Mouse (Mus musculus) embryo, embryonic 11.5 days (tissue): ENCODE data around the gene Lrrn2.
"Not testable (repeated sequence)": the region's sequence is repeated elsewhere in the genome, so short reads cannot be mapped to it uniquely, and the experiment has no call there.

Experiments
- DNase-seq: peaks from one replicate; pipeline ENCODE4 v3.0.0-alpha.2; 2012; ENCODE audit warnings: low read depth, low spot score

The Lrrn2 gene

GRCm38 (mm10) chr1:132928907-132929250 is 48.8 kb downstream of the Lrrn2 start:
- DNase-seq = no peak

DNA sequence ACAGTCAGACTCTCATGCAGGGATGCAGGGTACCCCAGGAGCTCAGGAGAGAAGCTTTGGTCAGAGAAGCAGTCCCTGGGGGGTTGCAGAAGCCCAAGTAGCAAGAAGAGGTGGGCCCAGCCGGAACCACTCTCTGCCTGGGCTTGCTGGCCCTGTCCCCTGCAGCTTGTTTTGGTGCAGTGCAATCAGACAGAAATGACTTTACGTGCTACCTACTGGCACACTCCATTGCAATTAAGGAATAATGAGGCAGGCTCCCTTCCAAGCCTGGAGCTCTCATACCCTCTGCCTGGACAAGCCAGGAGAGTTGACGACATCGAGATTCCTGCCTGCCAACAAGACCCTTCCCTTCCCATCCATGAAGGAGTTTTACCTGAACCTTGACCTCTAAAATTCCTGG is 50.2 kb downstream of the Lrrn2 start:
- DNase-seq = no peak

GRCm38 (mm10) chr1:132932421-132932820 is 52.3 kb downstream of the Lrrn2 start:
- no peak for DNase-seq

- DNase-seq = no peak
Observed at GRCm38 (mm10) chr1:132934856-132935255, 54.8 kb downstream of the Lrrn2 start.

GRCm38 (mm10) chr1:132937296-132938030 is 57.4 kb downstream of the Lrrn2 start:
- no peak for DNase-seq

DNA sequence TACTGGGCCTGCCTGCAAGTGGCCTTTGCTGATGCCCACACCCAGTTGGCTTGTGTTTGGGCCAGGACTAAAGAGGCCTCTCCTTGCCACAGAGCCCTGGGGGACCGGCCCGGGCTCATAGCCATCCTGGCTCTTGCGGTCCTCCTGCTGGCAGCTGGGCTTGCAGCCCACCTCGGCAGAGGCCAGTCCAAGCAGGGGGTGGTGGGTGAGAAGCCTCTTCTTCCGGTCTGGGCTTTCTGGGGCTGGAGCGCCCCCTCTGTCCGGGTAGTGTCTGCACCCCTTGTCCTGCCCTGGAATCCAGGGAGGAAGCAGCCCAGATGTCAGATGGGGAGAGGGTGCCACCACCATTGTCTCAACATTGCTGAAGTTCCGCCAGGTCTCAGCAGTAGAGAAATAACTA is 58.9 kb downstream of the Lrrn2 start:
- no peak for DNase-seq

GRCm38 (mm10) chr1:132945826-132946225 is 65.8 kb downstream of the Lrrn2 start:
- no peak for DNase-seq

- DNase-seq = no peak
Observed at GRCm38 (mm10) chr1:132947811-132948210, 67.7 kb downstream of the Lrrn2 start.

- no peak for DNase-seq
Observed at GRCm38 (mm10) chr1:132956809-132957208, 76.7 kb downstream of the Lrrn2 start.

DNA sequence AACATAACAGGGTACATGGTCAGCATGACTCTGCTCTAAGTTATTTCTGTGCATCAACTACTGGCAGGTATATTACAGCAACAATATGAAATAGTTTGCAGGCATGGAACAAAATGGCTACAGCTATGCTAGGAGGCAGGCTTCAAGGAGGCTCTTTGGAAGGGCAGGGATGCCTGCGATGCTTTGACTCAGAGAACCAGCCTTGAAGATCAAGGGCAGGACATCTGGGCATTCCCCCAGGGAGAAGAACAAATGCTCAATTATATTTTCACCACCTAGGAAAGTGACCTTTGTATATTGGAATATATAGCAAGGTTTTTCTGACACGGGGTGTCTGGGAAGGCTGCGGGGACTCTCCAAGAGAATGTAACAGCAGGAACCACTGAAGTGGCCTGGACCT is 81.7 kb downstream of the Lrrn2 start:
- DNase-seq = no peak

DNA sequence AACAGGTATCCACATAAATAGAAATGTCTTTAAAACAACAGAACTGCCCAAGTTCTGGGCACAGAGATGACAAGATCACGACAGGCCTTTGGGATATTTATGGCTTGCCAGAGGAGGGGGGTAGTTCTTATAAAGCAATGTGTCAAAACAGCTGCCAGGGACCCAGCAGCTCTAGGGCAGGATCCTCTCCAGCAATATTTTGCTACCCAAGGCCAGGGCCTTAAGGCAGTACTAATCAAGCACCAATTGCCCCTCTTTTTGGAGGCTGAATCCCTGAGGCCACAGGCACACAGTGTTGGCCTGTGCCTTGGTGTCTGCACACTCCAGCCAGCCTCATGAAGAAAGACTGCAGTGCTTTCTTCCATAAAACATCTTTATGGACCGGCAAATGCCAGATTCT is 84.0 kb downstream of the Lrrn2 start:
- no peak for DNase-seq

GRCm38 (mm10) chr1:132964691-132965090 is 84.6 kb downstream of the Lrrn2 start:
- no peak for DNase-seq

DNA sequence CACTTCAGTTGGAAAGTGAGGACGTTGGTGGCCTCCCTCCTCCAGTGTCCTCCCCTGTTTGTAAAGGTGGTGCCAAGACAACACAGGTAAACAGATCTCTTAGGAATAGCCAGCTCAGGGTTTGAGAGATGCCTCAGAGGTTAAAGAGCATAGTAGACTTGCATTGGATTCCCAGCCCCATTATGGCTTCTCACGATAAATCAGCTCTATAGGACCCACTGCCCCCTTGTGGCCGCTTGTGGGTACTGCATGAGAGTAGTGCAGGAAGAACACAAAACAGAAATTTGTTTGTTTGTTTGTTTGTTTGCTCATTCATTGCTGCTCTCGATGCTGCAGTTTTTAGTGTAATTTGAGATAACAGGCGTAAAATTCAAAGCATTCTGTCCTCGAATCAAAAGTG is 88.6 kb downstream of the Lrrn2 start:
- DNase-seq = peak; percentile 22

GRCm38 (mm10) chr1:132977402-132977801 is 97.3 kb downstream of the Lrrn2 start:
- no peak for DNase-seq

GRCm38 (mm10) chr1:132981232-132981631 is 101.2 kb downstream of the Lrrn2 start:
- DNase-seq = no peak

- peak; percentile 57 for DNase-seq
Observed at GRCm38 (mm10) chr1:132982728-132983127, 102.7 kb downstream of the Lrrn2 start.

- not testable (repeated sequence) for DNase-seq
Observed at GRCm38 (mm10) chr1:132988556-132989459, 108.7 kb downstream of the Lrrn2 start.
